Mouse (Mus musculus): ENCODE measurements at regions not wholly inside any gene's neighbourhood (a gene's known extent, or its start where the extent isn't known, plus 50 kb on each side); places are given as distances from the start of the nearest gene placed in this dataset.

GRCm38 (mm10) chr12:27984261-27984841 is 567.8 kb downstream of the Dcdc2c start:
- TF ChIP-seq GATA1 (IDR thresholded peaks at IDR 0.05; ENCODE audit: borderline replicate concordance, low read length) (no peak), GATA2 (IDR thresholded peaks at IDR 0.05; ENCODE audit: borderline replicate concordance, low read depth, low read length) (no peak), CTCF (IDR thresholded peaks at IDR 0.05; ENCODE audit: low read depth, low read length) (no peak), POLR2AphosphoS5 (IDR thresholded peaks at IDR 0.05; ENCODE audit: insufficient replicate concordance, low read depth, low read length) (no peak), TAL1 (conservative IDR thresholded peaks at IDR 0.05; ENCODE audit: low read depth, low read length) (no peak)
- Histone ChIP-seq H3K4me3 (ENCODE audit: low read depth, low read length) (no peak overlapping the region), H3K9me3 (replicated peaks) (peaks cover 31% of the 10 kb centered on the region), H3K4me1 (ENCODE audit: insufficient read depth, low read depth, low read length) (no peaks in the 10 kb centered on the region), H3K36me3 (replicated peaks) (no peaks in the 10 kb centered on the region), H3K27me3 (ENCODE audit: insufficient read depth, low read length) (no peaks in the 10 kb centered on the region)
- ATAC-seq (ENCODE audit: extremely low read depth, insufficient number of reproducible peaks, low FRiP score, poor library complexity, severe bottlenecking) (no peak), DNase-seq (ENCODE audit: low spot score) (no peak)

- H3K36me3 ChIP-seq (replicated peaks) = no peaks in the 10 kb centered on the region
- peaks cover 43% of the 10 kb centered on the region for H3K9me3 ChIP-seq (replicated peaks)
- TF ChIP-seq GATA2 (IDR thresholded peaks at IDR 0.05; ENCODE audit: borderline replicate concordance, low read depth, low read length) = no peak
- TF ChIP-seq TAL1 (conservative IDR thresholded peaks at IDR 0.05; ENCODE audit: low read depth, low read length) = no peak
- no peak for TF ChIP-seq POLR2AphosphoS5 (IDR thresholded peaks at IDR 0.05; ENCODE audit: insufficient replicate concordance, low read depth, low read length)
- TF ChIP-seq CTCF (IDR thresholded peaks at IDR 0.05; ENCODE audit: low read depth, low read length) = no peak
- no peak for TF ChIP-seq GATA1 (IDR thresholded peaks at IDR 0.05; ENCODE audit: borderline replicate concordance, low read length)
- no peaks in the 10 kb centered on the region for H3K27me3 ChIP-seq (ENCODE audit: insufficient read depth, low read length)
- ATAC-seq (ENCODE audit: extremely low read depth, insufficient number of reproducible peaks, low FRiP score, poor library complexity, severe bottlenecking) (no peak), DNase-seq (ENCODE audit: low spot score) (no peak)
- H3K4me3 ChIP-seq (ENCODE audit: low read depth, low read length) = no peak overlapping the region
- no peaks in the 10 kb centered on the region for H3K4me1 ChIP-seq (ENCODE audit: insufficient read depth, low read depth, low read length)
Observed at GRCm38 (mm10) chr12:27978257-27978931, 573.8 kb downstream of the Dcdc2c start.

- H3K36me3 ChIP-seq (replicated peaks) = no peaks in the 10 kb centered on the region
- ATAC-seq (ENCODE audit: extremely low read depth, insufficient number of reproducible peaks, low FRiP score, poor library complexity, severe bottlenecking) = no peak
- no peak overlapping the region for H3K4me3 ChIP-seq (ENCODE audit: low read depth, low read length)
- no peaks in the 10 kb centered on the region for H3K4me1 ChIP-seq (ENCODE audit: insufficient read depth, low read depth, low read length)
- no peaks in the 10 kb centered on the region for H3K27me3 ChIP-seq (ENCODE audit: insufficient read depth, low read length)
- peaks cover 47% of the 10 kb centered on the region for H3K9me3 ChIP-seq (replicated peaks)
- TF ChIP-seq TAL1 (conservative IDR thresholded peaks at IDR 0.05; ENCODE audit: low read depth, low read length) = no peak
- DNase-seq (ENCODE audit: low spot score) = no peak
Observed at GRCm38 (mm10) chr12:27977548-27978256, 574.5 kb downstream of the Dcdc2c start.

- no peak overlapping the region for H3K4me3 ChIP-seq (ENCODE audit: low read depth, low read length)
- H3K9me3 ChIP-seq (replicated peaks) = peaks cover 17% of the 10 kb centered on the region
- DNase-seq (ENCODE audit: low spot score) (no peak), ATAC-seq (ENCODE audit: extremely low read depth, insufficient number of reproducible peaks, low FRiP score, poor library complexity, severe bottlenecking) (no peak)
- TF ChIP-seq GATA2 (IDR thresholded peaks at IDR 0.05; ENCODE audit: borderline replicate concordance, low read depth, low read length) = no peak
- TF ChIP-seq GATA1 (IDR thresholded peaks at IDR 0.05; ENCODE audit: borderline replicate concordance, low read length) = no peak
- no peak for TF ChIP-seq POLR2AphosphoS5 (IDR thresholded peaks at IDR 0.05; ENCODE audit: insufficient replicate concordance, low read depth, low read length)
- no peak for TF ChIP-seq CTCF (IDR thresholded peaks at IDR 0.05; ENCODE audit: low read depth, low read length)
- TF ChIP-seq TAL1 (conservative IDR thresholded peaks at IDR 0.05; ENCODE audit: low read depth, low read length) = no peak
- no peaks in the 10 kb centered on the region for H3K27me3 ChIP-seq (ENCODE audit: insufficient read depth, low read length)
- no peaks in the 10 kb centered on the region for H3K4me1 ChIP-seq (ENCODE audit: insufficient read depth, low read depth, low read length)
- no peaks in the 10 kb centered on the region for H3K36me3 ChIP-seq (replicated peaks)
Observed at GRCm38 (mm10) chr12:27962908-27963307, 589.3 kb downstream of the Dcdc2c start.

- no peaks in the 10 kb centered on the region for H3K27me3 ChIP-seq (ENCODE audit: insufficient read depth, low read length)
- DNase-seq (ENCODE audit: low spot score) (no peak), ATAC-seq (ENCODE audit: extremely low read depth, insufficient number of reproducible peaks, low FRiP score, poor library complexity, severe bottlenecking) (no peak)
- H3K36me3 ChIP-seq (replicated peaks) = no peaks in the 10 kb centered on the region
- no peaks in the 10 kb centered on the region for H3K4me1 ChIP-seq (ENCODE audit: insufficient read depth, low read depth, low read length)
- TF ChIP-seq POLR2AphosphoS5 (IDR thresholded peaks at IDR 0.05; ENCODE audit: insufficient replicate concordance, low read depth, low read length) (no peak), CTCF (IDR thresholded peaks at IDR 0.05; ENCODE audit: low read depth, low read length) (no peak), TAL1 (conservative IDR thresholded peaks at IDR 0.05; ENCODE audit: low read depth, low read length) (no peak), GATA1 (IDR thresholded peaks at IDR 0.05; ENCODE audit: borderline replicate concordance, low read length) (no peak), GATA2 (IDR thresholded peaks at IDR 0.05; ENCODE audit: borderline replicate concordance, low read depth, low read length) (no peak)
- no peak overlapping the region for H3K4me3 ChIP-seq (ENCODE audit: low read depth, low read length)
- H3K9me3 ChIP-seq (replicated peaks) = peaks cover 18% of the 10 kb centered on the region
Observed at GRCm38 (mm10) chr12:27960064-27960463, 592.1 kb downstream of the Dcdc2c start.

GRCm38 (mm10) chr12:27947646-27948045 is 604.6 kb downstream of the Dcdc2c start:
- Histone ChIP-seq H3K4me1 (ENCODE audit: insufficient read depth, low read depth, low read length) (no peaks in the 10 kb centered on the region), H3K9me3 (replicated peaks) (peaks cover 18% of the 10 kb centered on the region), H3K27me3 (ENCODE audit: insufficient read depth, low read length) (no peaks in the 10 kb centered on the region), H3K4me3 (ENCODE audit: low read depth, low read length) (no peak overlapping the region), H3K36me3 (replicated peaks) (no peaks in the 10 kb centered on the region)
- DNase-seq (ENCODE audit: low spot score) (no peak), ATAC-seq (ENCODE audit: extremely low read depth, insufficient number of reproducible peaks, low FRiP score, poor library complexity, severe bottlenecking) (no peak)
- TF ChIP-seq POLR2AphosphoS5 (IDR thresholded peaks at IDR 0.05; ENCODE audit: insufficient replicate concordance, low read depth, low read length) = no peak
- TF ChIP-seq TAL1 (conservative IDR thresholded peaks at IDR 0.05; ENCODE audit: low read depth, low read length) = no peak
- no peak for TF ChIP-seq GATA1 (IDR thresholded peaks at IDR 0.05; ENCODE audit: borderline replicate concordance, low read length)
- no peak for TF ChIP-seq CTCF (IDR thresholded peaks at IDR 0.05; ENCODE audit: low read depth, low read length)
- TF ChIP-seq GATA2 (IDR thresholded peaks at IDR 0.05; ENCODE audit: borderline replicate concordance, low read depth, low read length) = no peak

Measured in G1E (cell line).